Mouse (Mus musculus): ENCODE measurements around the gene Col1a1.

- TF ChIP-seq CTCF (IDR thresholded peaks at IDR 0.05; ENCODE audit: low read depth) (no peak), EP300 (IDR thresholded peaks at IDR 0.05; ENCODE audit: low read depth) (no peak)
These were observed 51.3 kb downstream of the Col1a1 start for GRCm38 (mm10) chr11:94987341-94987740.
